Mouse (Mus musculus) c-Kit-positive CD71-positive TER-119-negative erythroid progenitor cells, embryonic 14.5 days (primary cell): Measurements from ENCODE around the gene Rtp4.
A peak's percentile ranks its signal among the peaks of the same experiment; 100 is the strongest.

ENCODE experiments used
- DNase-seq: peaks from one replicate; pipeline ENCODE4 v3.0.0-alpha.2; 2013; ENCODE audit warnings: low read depth

The Rtp4 gene

GRCm38 (mm10) chr16:23515766-23516165 is 4.3 kb upstream of the Rtp4 start:
- no peak for DNase-seq

- DNase-seq: no peak
These were observed 3.5 kb upstream of the Rtp4 start for GRCm38 (mm10) chr16:23516606-23517005.

DNA sequence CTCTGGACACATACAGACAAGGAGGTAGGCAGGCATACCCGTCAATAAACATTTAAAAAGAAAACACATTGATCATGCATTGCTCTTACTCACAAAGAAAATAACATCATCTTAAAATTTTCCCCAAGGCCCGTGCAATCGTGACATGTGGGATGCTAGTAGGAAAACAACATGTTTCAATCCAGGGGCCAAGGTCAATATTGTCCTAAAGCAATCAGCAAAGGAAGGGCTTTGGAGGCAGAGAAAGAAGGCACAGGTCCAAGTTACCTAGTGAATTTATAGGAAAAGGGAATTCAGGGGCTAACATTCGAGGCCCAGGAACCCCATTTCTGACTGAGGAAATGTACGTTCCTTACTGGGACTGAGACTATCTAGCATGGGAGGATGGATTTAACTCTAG is 2.9 kb upstream of the Rtp4 start:
- DNase-seq: no peak

DNA sequence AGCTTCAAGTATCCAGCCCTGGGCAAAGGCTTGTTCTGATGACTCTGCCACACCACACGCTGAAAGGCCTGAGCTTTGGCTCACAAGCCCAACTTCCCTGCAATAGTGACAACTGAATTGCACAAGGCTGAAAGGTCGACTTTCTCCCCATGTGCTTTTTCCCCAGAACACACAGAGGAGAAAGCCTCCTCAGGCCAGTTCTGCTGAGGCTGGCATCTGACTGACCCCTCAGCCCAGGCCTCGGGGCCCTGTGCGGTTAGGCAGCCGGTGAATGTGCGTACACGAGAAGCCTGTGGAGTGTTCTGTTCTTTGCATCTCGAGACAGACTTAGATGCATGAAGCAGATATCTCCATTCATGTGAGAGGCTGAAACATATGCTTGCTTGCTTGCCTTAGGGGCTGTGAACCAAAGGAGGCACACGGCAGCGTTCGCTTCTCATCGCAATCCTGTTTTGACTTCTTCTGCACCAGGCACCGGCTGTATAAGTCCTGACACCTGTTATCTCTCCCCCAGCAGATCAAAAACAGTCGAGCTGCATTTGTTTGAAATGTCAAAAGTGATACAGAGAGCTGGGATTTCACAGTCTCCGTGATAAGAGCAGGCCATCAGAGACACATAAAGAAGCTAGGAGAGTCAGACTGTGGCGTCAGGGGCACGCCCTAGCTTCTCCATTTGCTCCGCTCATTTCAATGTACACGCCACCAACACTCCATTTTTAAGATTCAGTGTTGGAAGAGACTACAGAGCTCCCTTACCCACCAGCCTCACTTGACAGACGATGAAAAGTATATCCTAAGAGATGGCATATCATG is 2.1 kb upstream of the Rtp4 start:
- no peak for DNase-seq

DNA sequence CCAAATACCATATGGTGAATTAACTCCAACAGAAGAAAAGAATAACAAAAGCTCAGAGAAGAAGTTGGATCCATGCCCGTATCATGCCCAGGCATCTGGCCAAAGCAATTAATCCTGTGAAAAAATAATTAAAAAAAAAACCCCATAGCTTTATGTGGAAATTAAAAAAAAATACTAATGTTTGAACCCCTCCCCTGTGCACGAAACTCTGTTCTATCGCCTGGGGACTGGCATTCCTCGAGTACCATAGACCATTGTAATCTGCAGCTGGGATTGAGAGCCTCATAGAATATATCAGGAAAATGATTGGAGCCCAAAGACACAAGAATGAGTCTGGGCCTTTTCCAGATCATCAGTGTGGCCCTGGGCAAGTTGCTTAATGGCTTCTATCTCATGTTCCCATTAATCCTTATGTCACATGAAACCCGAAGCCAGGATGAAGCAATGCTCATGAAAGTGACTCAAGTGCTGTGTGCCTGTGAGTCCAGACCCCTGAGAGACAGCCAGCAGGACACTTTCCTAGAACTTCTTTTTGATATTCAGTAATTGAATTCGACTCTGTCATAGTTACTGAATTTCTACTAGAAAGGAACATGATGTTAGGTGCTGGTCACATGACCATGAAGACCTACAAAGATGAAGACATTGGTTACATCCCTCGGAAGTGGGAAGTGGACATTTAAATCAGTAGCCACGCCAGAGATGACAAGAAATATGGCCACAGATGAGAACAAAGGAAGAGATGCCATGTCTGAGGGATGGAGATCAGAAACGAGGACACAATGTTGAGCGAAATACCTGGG is 1.3 kb upstream of the Rtp4 start:
- no peak for DNase-seq

- DNase-seq: no peak
These were observed 320 bp upstream of the Rtp4 start for GRCm38 (mm10) chr16:23519771-23520170.

DNA sequence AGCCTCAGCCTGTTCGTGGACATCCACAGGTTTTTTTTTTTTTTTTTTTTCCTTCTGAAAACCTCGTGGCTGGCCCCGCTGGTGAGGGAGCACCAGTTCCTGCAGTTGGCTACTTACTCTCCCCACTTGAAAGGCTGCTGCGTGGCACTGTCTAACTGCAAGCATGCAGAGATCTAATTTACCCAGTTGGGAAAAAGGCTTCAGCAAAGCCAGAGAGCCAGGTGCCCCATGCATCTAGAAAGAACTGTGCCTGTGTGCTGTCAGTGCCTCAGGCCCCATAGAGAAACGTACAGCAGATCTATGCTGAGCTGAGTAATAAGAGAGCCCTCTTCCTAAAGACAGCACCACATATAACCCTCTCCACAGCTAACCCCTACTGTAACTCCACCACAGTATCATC is 1.0 kb downstream of the Rtp4 start:
- no peak for DNase-seq

GRCm38 (mm10) chr16:23522081-23522480 is 2.0 kb downstream of the Rtp4 start:
- DNase-seq: no peak

GRCm38 (mm10) chr16:23529186-23529585 is 9.1 kb downstream of the Rtp4 start:
- no peak for DNase-seq

GRCm38 (mm10) chr16:23533707-23534106 is 13.6 kb downstream of the Rtp4 start:
- DNase-seq: no peak

GRCm38 (mm10) chr16:23541046-23541445 is 21.0 kb downstream of the Rtp4 start:
- DNase-seq: no peak

DNA sequence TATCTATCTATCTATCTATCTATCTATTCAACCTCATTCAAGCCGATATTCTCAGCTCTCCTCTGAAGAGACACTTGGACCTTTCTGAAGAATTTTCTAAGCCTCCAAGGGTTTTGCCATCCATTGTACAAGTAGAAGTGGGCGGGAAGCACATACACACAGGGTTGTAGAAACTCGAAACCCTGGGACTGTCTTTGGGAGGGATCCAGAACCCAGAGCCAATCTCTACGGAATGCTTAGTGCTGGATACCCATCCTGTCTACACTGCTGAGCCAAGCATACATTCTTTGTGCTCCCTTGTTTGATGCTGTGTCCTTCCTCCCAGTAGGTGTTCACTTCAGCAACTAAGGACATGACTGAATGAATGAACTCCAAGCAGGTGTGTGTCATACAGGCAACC is 22.8 kb downstream of the Rtp4 start:
- no peak for DNase-seq

GRCm38 (mm10) chr16:23544361-23544760 is 24.3 kb downstream of the Rtp4 start:
- no peak for DNase-seq

- DNase-seq: no peak
These were observed 27.7 kb downstream of the Rtp4 start for GRCm38 (mm10) chr16:23547783-23548182.

DNA sequence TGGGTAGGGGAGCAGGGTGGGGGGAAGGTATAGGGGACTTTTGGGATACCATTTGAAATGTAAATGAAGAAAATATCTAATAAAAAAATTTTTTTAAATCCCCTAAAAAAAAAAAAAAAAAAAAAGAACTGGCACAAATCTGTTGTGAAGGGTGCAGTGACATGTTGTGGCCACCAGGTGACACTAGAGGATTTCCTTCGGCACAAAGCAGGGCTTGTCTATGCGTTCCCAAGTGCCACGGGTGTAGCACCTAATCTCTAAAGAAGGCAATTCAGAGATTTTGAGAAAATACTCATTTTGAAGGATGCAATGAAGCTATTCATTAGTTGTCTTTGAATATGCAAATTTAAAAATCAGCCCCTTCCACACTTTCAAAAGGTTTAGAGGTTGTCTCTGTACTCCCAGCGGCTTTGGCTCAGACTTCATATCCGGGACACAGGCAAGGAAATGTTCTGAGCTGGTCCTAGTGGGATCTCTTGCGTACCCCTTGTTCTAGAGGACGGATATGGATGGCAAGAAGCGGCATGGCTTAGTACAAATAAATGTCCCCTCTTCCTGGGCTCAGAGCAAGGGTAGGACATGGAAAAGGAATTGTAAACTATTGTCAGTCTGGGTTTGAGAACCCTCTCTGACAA is 30.4 kb downstream of the Rtp4 start:
- DNase-seq: peak; percentile 24

GRCm38 (mm10) chr16:23550981-23551582 is 31.0 kb downstream of the Rtp4 start:
- no peak for DNase-seq

DNA sequence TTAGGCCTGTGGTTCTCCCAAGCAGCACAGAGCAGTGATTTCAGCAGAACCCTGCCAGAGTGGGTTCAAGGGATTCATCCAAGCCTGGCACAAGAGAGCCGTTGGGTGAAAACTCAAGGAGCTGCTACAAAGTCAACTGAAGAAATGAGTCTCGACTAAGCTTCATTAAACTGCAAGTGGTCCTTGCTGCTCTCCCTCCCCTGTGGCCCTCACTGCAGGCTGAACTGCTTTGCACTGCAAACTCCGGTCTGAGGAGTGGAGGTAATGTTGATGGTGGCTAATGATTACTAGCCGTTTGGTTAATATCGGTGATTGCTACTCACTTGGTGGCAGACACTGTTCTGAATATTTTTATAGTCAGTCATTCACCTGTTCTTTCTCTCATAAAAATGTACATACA is 34.6 kb downstream of the Rtp4 start:
- no peak for DNase-seq

DNA sequence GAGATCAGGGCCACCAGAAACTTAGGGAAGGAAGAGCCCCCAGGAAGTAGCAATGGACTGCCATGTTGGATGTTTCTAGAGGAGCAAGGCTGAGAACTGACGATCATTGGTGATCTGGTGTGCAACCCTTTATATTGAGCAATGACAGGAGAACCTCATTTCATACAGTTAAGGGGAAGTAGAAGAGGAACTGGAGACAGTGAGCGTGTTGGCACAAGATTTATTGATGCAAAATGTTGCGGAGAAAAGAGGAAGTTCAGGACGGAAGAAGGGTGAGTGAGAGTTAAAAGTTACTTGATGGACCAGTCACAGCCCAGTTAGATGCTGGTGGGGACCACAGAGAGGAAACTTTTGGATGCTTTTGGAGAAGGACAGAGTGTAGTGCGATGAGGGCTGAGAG is 37.1 kb downstream of the Rtp4 start:
- DNase-seq: no peak

- DNase-seq: no peak
These were observed 37.6 kb downstream of the Rtp4 start for GRCm38 (mm10) chr16:23557669-23558068.

DNA sequence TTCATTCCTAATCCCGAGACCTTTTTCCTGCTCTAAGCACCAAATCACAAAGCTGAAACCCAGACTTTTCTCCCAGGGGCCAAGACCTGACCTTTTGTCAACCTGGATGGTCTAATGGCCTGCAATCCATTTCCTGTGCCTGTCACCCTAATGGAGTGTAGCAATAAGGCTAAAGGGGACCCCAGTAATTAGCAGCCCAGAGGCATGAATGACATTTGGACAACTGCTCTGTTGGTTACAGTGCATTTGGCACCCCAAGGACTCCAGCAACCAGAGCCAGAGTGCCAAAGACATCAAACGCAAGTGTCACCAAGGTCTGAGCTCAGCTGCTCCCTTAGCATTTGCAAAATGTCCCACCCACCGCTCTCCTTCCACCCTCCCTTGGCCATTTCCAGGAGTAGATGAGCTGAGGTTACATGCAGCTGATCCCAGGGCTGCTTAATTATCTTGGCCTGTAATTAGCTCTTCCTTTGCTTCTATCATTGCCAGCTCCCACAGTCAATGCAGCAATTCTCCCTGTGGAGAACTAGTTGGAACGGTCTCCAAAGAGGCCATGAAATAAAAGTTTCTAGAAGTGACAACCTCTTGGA is 48.4 kb downstream of the Rtp4 start:
- no peak for DNase-seq

DNA sequence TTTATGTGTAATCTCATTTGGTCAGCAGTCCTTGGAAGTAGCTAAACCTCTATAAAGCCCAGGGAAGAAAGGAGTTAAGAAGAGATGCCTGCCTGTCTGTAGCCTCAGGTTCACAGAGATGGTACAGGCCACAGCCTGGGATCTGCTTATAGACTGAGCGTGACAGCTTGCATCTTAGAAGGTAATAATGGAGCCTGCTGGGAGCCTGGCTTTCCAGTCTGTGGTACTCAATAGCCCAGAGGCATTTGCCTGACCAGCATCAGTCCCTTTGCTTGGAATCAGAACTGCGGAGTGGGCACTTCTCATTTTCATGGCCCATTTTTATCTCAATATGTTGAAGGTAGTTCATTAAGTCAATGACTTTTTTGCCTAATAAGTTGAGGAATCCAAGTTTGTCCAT is 54.5 kb downstream of the Rtp4 start:
- no peak for DNase-seq
